ENCODE assay signal across 8 mouse cellular contexts in the genomic region with DNA sequence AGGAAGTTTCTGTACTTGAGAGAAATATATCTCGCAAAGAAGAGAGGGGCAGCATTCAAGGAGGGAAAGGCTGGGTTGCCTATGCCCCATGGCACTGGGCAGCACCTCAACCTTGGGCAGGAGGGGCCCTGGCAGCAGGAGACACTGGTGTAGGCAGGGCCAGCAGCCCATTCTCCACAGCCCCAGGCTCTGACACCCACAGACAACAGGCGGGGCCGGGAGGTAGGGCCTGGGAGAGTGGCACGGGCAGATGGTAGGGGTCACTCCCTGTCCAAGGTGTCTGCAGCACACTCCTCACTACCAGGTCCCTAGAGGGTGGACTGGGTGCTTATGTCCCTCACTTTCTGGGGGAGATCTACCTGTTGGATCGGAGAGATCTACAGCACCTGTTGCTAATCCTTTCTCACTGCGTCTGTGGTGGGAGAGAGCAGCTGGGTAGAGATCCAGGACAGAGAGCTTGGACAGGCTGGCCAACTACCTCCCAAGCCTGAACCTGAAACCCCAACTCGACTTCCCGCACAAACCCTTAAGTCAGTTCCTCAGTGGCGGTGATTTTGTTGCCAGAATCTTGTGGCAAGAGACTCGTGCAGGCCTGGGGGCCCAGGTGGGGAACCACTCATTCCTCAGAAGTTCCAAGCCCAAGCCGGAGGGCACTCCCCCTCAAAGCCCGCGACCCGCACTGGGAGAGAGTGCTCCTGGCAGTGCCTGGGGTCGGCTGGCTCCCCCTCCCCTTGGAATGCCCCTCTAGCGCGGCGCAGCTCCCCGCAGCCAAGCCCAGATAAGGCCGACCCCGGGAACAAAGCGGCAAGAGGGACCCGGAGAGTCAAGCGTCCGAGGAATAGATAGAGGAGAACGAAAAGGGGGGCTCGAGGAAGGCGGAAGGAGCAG. TPM values are rescaled to one million over a fixed set of nuclear protein-coding genes. Genes with fewer than 3 reads are reported as not detected.
A peak's percentile ranks its signal among the peaks of the same experiment; 100 is the strongest.
DNase-seq lines count a peak whose midpoint lies in the region; ATAC-seq and TF ChIP-seq lines count a peak whose summit lies in the region.

No protein-coding gene starts in this region.

- peak overlapping the region; percentile 92 for H3K9ac ChIP-seq in heart, embryonic 16.5 days (ENCODE audit: low read length)
- peak overlapping the region; percentile 75 for H3K9ac ChIP-seq in limb, embryonic 11.5 days (ENCODE audit: low read length)
- peak overlapping the region; percentile 95 for H3K9ac ChIP-seq in neural tube, embryonic 13.5 days

- H3K27me3 ChIP-seq in thymus, adult 2 months (ENCODE audit: control insufficient read depth, insufficient read depth, low read length), result no peaks in the 10 kb centered on the region
- no peaks in the 10 kb centered on the region for H3K27me3 ChIP-seq in heart, embryonic 16.5 days (ENCODE audit: control insufficient read depth, insufficient read depth, low read length)
- H3K27me3 ChIP-seq in limb, embryonic 11.5 days (ENCODE audit: control insufficient read depth, insufficient read depth, low read length), result no peaks in the 10 kb centered on the region
- H3K27me3 ChIP-seq in neural tube, embryonic 13.5 days, result no peaks in the 10 kb centered on the region

- peaks cover 27% of the 10 kb centered on the region for H3K4me1 ChIP-seq in thymus, adult 2 months (replicated peaks; ENCODE audit: control insufficient read depth, insufficient read depth, low read length)
- peaks cover 60% of the 10 kb centered on the region for H3K4me1 ChIP-seq in heart, embryonic 16.5 days (ENCODE audit: control insufficient read depth, insufficient read depth, low read length)
- H3K4me1 ChIP-seq in limb, embryonic 11.5 days (ENCODE audit: control insufficient read depth, insufficient read depth, low read length), result peaks cover 27% of the 10 kb centered on the region
- H3K4me1 ChIP-seq in neural tube, embryonic 13.5 days (replicated peaks), result peaks cover 70% of the 10 kb centered on the region

- no peak for ATAC-seq in heart, embryonic 16.5 days (replicated peaks; ENCODE audit: extremely low read depth, insufficient read depth, low FRiP score)
- peak; percentile 8; the same call in 1 of the 2 replicates for ATAC-seq in limb, embryonic 11.5 days (ENCODE audit: insufficient number of reproducible peaks, low FRiP score, low TSS enrichment, low read depth)
- ATAC-seq in neural tube, embryonic 13.5 days (ENCODE audit: low read depth), result peak; percentile 4; the same call in 1 of the 2 replicates

- H3K27ac ChIP-seq in thymus, adult 2 months (ENCODE audit: control insufficient read depth, insufficient read depth, low read length), result no peak overlapping the region
- peak overlapping the region; percentile 94 for H3K27ac ChIP-seq in heart, embryonic 16.5 days (ENCODE audit: low read length)
- peak overlapping the region; percentile 56; the same call in 1 of the 2 replicates for H3K27ac ChIP-seq in limb, embryonic 11.5 days (replicated peaks; ENCODE audit: low read depth, low read length)
- peak overlapping the region; percentile 78 for H3K27ac ChIP-seq in neural tube, embryonic 13.5 days (replicated peaks)

- DNase-seq in thymus, adult 2 months, result no peak
- DNase-seq in thymus, postnatal 4 days, result no peak
- DNase-seq in cerebellum, adult 9-11 months, result peak; percentile 69
- DNase-seq in limb, embryonic 11.5 days (ENCODE audit: low spot score), result peak; percentile 76
- DNase-seq in left cerebral cortex, adult 18-20 months (ENCODE audit: low spot score in 2 of 2), result no peak
- DNase-seq in yolk sac, embryonic 10.5 days (ENCODE audit: low spot score), result no peak

- 17% methylated on average over 28 of the region's 28 CpGs for WGBS in thymus, adult 2 months
- WGBS in heart, embryonic 16.5 days, result 3% methylated on average over 28 of the region's 28 CpGs
- WGBS in limb, embryonic 11.5 days, result 4% methylated on average over 28 of the region's 28 CpGs
- WGBS in neural tube, embryonic 13.5 days, result 3% methylated on average over 28 of the region's 28 CpGs

- H3K36me3 ChIP-seq in thymus, adult 2 months (ENCODE audit: control insufficient read depth, insufficient read depth, low read length), result no peaks in the 10 kb centered on the region
- 0 out of 2 replicates have a peak, but pooled peaks cover 8% of the 10 kb centered on the region for H3K36me3 ChIP-seq in heart, embryonic 16.5 days (ENCODE audit: control insufficient read depth, insufficient read depth)
- peaks cover 5% of the 10 kb centered on the region; the same call in 1 of the 2 replicates for H3K36me3 ChIP-seq in limb, embryonic 11.5 days (ENCODE audit: control insufficient read depth, insufficient read depth, low read length)
- peaks cover 26% of the 10 kb centered on the region for H3K36me3 ChIP-seq in neural tube, embryonic 13.5 days

- TF ChIP-seq CTCF in thymus, adult 2 months (IDR thresholded peaks at IDR 0.05; ENCODE audit: borderline replicate concordance, control insufficient read depth, extremely low read depth, insufficient read depth, low read length, poor library complexity), result no peak

- H3K4me3 ChIP-seq in thymus, adult 2 months (ENCODE audit: control insufficient read depth, insufficient read depth, low read length), result peak overlapping the region; percentile 54
- peak overlapping the region; percentile 89 for H3K4me3 ChIP-seq in heart, embryonic 16.5 days (ENCODE audit: low read length)
- H3K4me3 ChIP-seq in limb, embryonic 11.5 days (ENCODE audit: low read depth, low read length), result peak overlapping the region; percentile 96
- peak overlapping the region; percentile 96 for H3K4me3 ChIP-seq in neural tube, embryonic 13.5 days

- no peaks in the 10 kb centered on the region for H3K9me3 ChIP-seq in heart, embryonic 16.5 days (replicated peaks; ENCODE audit: control insufficient read depth, low read length)
- H3K9me3 ChIP-seq in limb, embryonic 11.5 days (ENCODE audit: control insufficient read depth, low read length), result no peaks in the 10 kb centered on the region
- no peaks in the 10 kb centered on the region for H3K9me3 ChIP-seq in neural tube, embryonic 13.5 days

- H3K4me2 ChIP-seq in heart, embryonic 16.5 days (ENCODE audit: low read depth, low read length), result peak overlapping the region; percentile 97
- peak overlapping the region; percentile 92 for H3K4me2 ChIP-seq in limb, embryonic 11.5 days (ENCODE audit: low read depth, severe bottlenecking)
- H3K4me2 ChIP-seq in neural tube, embryonic 13.5 days, result peak overlapping the region; percentile 75

- no peak for TF ChIP-seq POLR2A in thymus, adult 2 months (IDR thresholded peaks at IDR 0.05; ENCODE audit: control insufficient read depth, extremely low read depth, insufficient read depth, low read length, poor library complexity)

RNA-seq across cellular contexts. Expression of a gene that starts 0.7 kb away (rescaled TPM):
- polyA plus RNA-seq in thymus, adult 2 months (2012; rRNA removed), result 13.7 and 15.4 TPM in 2 replicates
- polyA plus RNA-seq in heart, embryonic 16.5 days (2015; fragmentation: Nextera tagmentation; extraction: Ambion mirVana), result 18.9 and 22.1 TPM in 2 replicates
- polyA plus RNA-seq in limb, embryonic 11.5 days (2014; fragmentation: Nextera tagmentation; extraction: Ambion mirVana), result 16.2 and 16.5 TPM in 2 replicates
- 13.8 and 15.2 TPM in 2 replicates for polyA plus RNA-seq in neural tube, embryonic 13.5 days (2015; fragmentation: Nextera tagmentation; extraction: Ambion mirVana)
- 10 to 100 TPM; 17.7 to 18.6 TPM for total RNA-seq in left cerebral cortex, adult 18-20 months (2021)

RNA-seq across cellular contexts. Expression of a gene that starts 1.7 kb away (rescaled TPM):
- 31.6 and 34.3 TPM in 2 replicates for polyA plus RNA-seq in thymus, adult 2 months (2012; rRNA removed)
- 26.2 and 28.3 TPM in 2 replicates for polyA plus RNA-seq in heart, embryonic 16.5 days (2015; fragmentation: Nextera tagmentation; extraction: Ambion mirVana)
- polyA plus RNA-seq in limb, embryonic 11.5 days (2014; fragmentation: Nextera tagmentation; extraction: Ambion mirVana), result 29.2 and 32.8 TPM in 2 replicates
- 22.7 and 23.4 TPM in 2 replicates for polyA plus RNA-seq in neural tube, embryonic 13.5 days (2015; fragmentation: Nextera tagmentation; extraction: Ambion mirVana)
- 10 to 100 TPM; 14.0 to 14.5 TPM for total RNA-seq in left cerebral cortex, adult 18-20 months (2021)

RNA-seq across cellular contexts. Expression of a gene that starts 11.1 kb away (rescaled TPM):
- 54.5 and 68.6 TPM in 2 replicates for polyA plus RNA-seq in thymus, adult 2 months (2012; rRNA removed)
- 17.7 and 18.2 TPM in 2 replicates for polyA plus RNA-seq in heart, embryonic 16.5 days (2015; fragmentation: Nextera tagmentation; extraction: Ambion mirVana)
- 6.2 and 8.5 TPM in 2 replicates for polyA plus RNA-seq in limb, embryonic 11.5 days (2014; fragmentation: Nextera tagmentation; extraction: Ambion mirVana)
- 1.4 and 1.8 TPM in 2 replicates for polyA plus RNA-seq in neural tube, embryonic 13.5 days (2015; fragmentation: Nextera tagmentation; extraction: Ambion mirVana)
- 1 to 10 TPM; 3.6 to 4.5 TPM for total RNA-seq in left cerebral cortex, adult 18-20 months (2021)

RNA-seq across cellular contexts. Expression of a gene that starts 45.4 kb away (rescaled TPM):
- 5.4 and 6.1 TPM in 2 replicates for polyA plus RNA-seq in thymus, adult 2 months (2012; rRNA removed)
- 0.17 and 1.7 TPM in 2 replicates for polyA plus RNA-seq in heart, embryonic 16.5 days (2015; fragmentation: Nextera tagmentation; extraction: Ambion mirVana)
- 0.11 TPM in 1 of 2 replicates, not detected in the other for polyA plus RNA-seq in limb, embryonic 11.5 days (2014; fragmentation: Nextera tagmentation; extraction: Ambion mirVana)
- polyA plus RNA-seq in neural tube, embryonic 13.5 days (2015; fragmentation: Nextera tagmentation; extraction: Ambion mirVana), result 0.10 TPM in 1 of 2 replicates, not detected in the other
- under 1 TPM; 0.49 to 0.75 TPM for total RNA-seq in left cerebral cortex, adult 18-20 months (2021)

RNA-seq across cellular contexts. Expression of a gene that starts 47.5 kb away (rescaled TPM):
- polyA plus RNA-seq in thymus, adult 2 months (2012; rRNA removed), result 84.7 and 91.9 TPM in 2 replicates
- 36.8 and 43.1 TPM in 2 replicates for polyA plus RNA-seq in heart, embryonic 16.5 days (2015; fragmentation: Nextera tagmentation; extraction: Ambion mirVana)
- 15.8 and 17.4 TPM in 2 replicates for polyA plus RNA-seq in limb, embryonic 11.5 days (2014; fragmentation: Nextera tagmentation; extraction: Ambion mirVana)
- 25.4 and 25.8 TPM in 2 replicates for polyA plus RNA-seq in neural tube, embryonic 13.5 days (2015; fragmentation: Nextera tagmentation; extraction: Ambion mirVana)
- 10 to 100 TPM; 62.9 to 65.2 TPM for total RNA-seq in left cerebral cortex, adult 18-20 months (2021)

Comparison
In these comparisons a context has a peak if more than half of its experiments do, and no peak if none do; other contexts are left out.
1. DNase-seq: peak in cerebellum, adult 9-11 months (single experiment) and limb, embryonic 11.5 days (single experiment); none in thymus, adult 2 months (single experiment), thymus, postnatal 4 days (single experiment), left cerebral cortex, adult 18-20 months (0 of 2) and yolk sac, embryonic 10.5 days (single experiment).
2. Peak in every context shown above with its lines, with median percentiles within 50 percentile points of each other: H3K4me3 ChIP-seq, H3K4me2 ChIP-seq and H3K9ac ChIP-seq.